Mouse (Mus musculus): ENCODE results near the gene Pik3ip1. TPM values are rescaled to one million over a fixed set of nuclear protein-coding genes. Genes with fewer than 3 reads are reported as not detected.

Pik3ip1 gene
- polyA plus RNA-seq, 1 experiment from 2014 or later = 10.1 TPM

DNA sequence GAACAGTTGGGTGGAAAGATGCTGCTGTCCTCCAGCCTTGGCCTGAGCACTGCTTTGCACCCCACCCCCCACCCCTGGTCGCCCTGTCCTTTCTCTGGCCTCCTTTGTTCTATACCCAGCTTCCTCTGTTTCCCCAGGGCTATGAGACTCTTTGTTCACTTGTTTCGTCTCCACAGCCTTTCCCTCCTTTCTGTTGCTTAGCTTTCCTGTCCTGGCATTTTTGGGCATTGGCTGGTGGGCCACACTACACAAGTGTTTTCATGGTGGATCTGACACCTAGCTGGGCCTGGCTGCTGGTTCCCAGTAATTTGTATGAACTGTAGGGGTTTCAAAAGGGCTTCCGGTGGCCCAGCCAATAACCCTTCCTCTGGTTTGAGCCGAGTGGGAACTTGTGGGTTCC lies 36.8 kb upstream of the Pik3ip1 start:
- H3K27ac ChIP-seq = no peak overlapping the region
- peaks cover 41% of the 10 kb centered on the region for H3K79me2 ChIP-seq (ENCODE audit: inconsistent target)
- no peak overlapping the region for H3K4me3 ChIP-seq (ENCODE audit: inconsistent target)
- H3K36me3 ChIP-seq (ENCODE audit: inconsistent target) = peaks cover 19% of the 10 kb centered on the region; the same call in 1 of the 2 replicates
- WGBS (ENCODE audit: missing documents) = 61% methylated on average over 4 of the region's 4 CpGs

DNA sequence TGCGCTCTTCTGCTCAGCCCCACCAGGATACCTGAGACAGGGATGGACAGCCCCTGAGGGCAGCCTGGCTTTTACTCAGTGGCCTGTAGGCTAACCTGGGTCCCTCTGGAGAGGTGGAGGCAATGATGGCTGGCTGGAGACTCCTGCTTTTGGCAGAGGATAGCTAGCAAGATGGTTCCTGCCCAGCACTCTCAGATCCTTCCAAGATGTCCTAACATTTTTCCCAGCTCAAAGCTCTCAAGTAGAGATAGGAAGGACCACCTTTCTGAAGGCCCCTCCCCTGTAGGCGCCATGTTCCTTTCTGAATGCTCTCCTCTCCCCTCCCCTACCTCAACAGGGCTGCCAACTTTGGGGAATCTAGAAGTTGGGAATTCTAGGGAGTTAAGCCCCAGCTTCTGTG lies 35.6 kb upstream of the Pik3ip1 start:
- peaks cover 29% of the 10 kb centered on the region; the same call in 1 of the 2 replicates for H3K36me3 ChIP-seq (ENCODE audit: inconsistent target)
- H3K79me2 ChIP-seq (ENCODE audit: inconsistent target) = peaks cover 41% of the 10 kb centered on the region
- 90% methylated on average over 2 of the region's 2 CpGs for WGBS (ENCODE audit: missing documents)
- no peak overlapping the region for H3K27ac ChIP-seq
- no peak overlapping the region for H3K4me3 ChIP-seq (ENCODE audit: inconsistent target)

DNA sequence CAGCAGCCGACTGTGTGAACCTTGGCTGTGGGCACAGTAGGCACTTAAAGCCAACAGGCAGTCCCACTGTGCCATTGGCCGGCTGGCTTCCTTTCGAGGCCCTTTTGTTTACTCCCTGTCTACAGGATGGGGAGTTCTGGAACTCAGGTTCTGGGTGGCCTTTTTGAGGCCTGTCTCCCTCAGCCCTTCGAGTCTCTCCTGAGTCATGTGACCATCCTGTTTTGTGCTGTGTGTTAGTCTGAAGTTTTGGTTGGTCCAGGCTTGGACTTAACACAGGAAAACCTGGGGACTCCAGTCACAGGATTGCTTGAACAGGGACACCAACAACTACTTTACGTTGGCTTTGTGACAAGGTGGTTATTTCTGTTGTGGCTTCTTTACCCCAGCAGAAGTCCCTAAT lies 34.1 kb upstream of the Pik3ip1 start:
- H3K79me2 ChIP-seq (ENCODE audit: inconsistent target) = peaks cover 37% of the 10 kb centered on the region
- peaks cover 38% of the 10 kb centered on the region; the same call in 1 of the 2 replicates for H3K36me3 ChIP-seq (ENCODE audit: inconsistent target)
- no peak overlapping the region for H3K4me3 ChIP-seq (ENCODE audit: inconsistent target)
- H3K27ac ChIP-seq = no peak overlapping the region
- WGBS (ENCODE audit: missing documents) = 67% methylated on average over 5 of the region's 5 CpGs

DNA sequence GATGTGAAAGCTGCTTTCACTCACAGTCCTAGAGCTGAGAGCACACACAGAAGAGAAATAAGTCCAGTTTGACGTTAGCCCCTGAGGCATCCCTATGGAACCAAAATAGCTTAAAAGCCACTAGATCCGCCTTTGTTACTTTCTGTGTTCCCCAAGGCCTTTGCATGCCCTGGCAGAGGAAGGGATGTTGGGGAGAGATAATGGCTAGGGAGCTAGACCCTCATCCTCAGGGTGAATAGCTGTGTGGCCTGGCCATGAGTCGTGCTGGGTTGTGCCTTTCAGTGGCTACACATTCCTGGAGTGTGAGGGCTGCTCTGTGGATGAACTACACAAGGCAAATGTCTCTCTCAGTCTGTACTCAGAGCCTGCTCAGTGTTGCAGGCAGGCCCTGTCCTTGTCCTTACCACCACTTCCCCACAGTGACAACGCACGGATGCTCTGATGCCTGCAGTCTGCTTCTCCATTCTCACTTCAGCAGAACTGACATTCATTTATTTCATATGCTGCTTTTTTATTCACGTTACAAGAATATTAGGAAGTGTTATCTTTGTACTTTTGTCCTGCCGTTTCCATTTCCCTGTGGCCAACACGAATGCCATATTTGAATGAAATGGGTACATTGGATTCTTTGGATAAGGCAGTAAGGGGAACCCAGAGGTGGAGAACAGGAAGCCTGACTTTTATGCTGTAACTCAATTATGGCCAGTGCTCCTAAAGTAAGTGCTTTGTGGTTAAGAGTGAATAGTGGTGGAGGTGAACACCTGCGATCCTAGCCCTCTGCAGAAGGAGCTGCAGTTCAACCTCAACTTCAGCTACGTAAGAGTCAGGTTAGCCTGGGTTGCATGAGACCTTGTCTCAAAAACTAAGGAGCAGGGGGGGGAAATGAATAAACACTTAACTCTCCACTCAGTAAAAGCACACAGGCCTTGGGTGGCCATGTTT lies 32.1 kb upstream of the Pik3ip1 start:
- H3K79me2 ChIP-seq (ENCODE audit: inconsistent target) = peaks cover 16% of the 10 kb centered on the region
- H3K4me3 ChIP-seq (ENCODE audit: inconsistent target) = no peak overlapping the region
- peaks cover 54% of the 10 kb centered on the region; the same call in 1 of the 2 replicates for H3K36me3 ChIP-seq (ENCODE audit: inconsistent target)
- no peak overlapping the region for H3K27ac ChIP-seq
- 25% methylated on average over 10 of the region's 10 CpGs for WGBS (ENCODE audit: missing documents)

DNA sequence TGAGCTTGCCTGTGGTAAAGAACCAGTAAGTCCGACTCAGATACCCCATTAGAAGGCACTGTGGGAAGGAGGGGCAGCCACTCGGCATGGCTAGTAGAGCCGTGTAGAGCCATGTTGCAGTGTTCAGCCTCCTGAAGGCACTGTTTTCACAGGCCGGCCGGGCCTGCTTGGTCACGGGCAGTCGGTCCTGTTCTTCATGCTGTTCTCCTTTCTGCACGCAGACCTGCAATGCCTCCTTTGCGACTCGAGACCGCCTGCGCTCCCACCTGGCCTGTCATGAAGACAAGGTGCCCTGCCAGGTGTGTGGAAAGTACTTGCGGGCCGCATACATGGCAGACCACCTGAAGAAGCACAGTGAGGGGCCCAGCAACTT lies 31.4 kb upstream of the Pik3ip1 start:
- H3K36me3 ChIP-seq (ENCODE audit: inconsistent target) = peaks cover 50% of the 10 kb centered on the region; the same call in 1 of the 2 replicates
- 85% methylated on average over 14 of the region's 14 CpGs for WGBS (ENCODE audit: missing documents)

DNA sequence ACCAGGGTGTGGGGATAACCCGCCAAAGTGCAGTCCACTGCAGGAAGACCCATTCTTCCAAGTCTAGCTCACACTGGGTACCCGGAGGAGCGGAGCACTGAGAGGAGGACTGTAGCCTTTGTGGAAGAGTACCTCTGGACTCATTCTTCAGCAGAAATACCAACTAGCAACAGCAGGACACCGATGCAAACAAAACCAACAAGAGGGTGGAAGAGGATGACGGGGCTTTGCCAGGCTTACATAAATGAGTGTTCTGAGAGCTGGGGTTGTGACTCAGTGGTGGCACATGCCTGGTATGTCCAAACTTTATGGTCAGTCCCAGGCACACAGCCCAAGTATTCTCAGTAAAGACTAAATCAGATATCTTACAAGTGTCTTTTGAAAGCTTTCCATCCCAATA lies 29.1 kb upstream of the Pik3ip1 start:
- Histone ChIP-seq H3K27ac (no peak overlapping the region), H3K79me2 (ENCODE audit: inconsistent target) (no peaks in the 10 kb centered on the region; the same call in 1 of the 2 replicates), H3K4me3 (ENCODE audit: inconsistent target) (no peak overlapping the region), H3K36me3 (ENCODE audit: inconsistent target) (peaks cover 49% of the 10 kb centered on the region; the same call in 1 of the 2 replicates)
- 84% methylated on average over 5 of the region's 5 CpGs for WGBS (ENCODE audit: missing documents)

More for the DNA sequence above, 31.4 kb upstream of the Pik3ip1 start:
- peaks cover 10% of the 10 kb centered on the region for H3K79me2 ChIP-seq (ENCODE audit: inconsistent target)
- no peak overlapping the region for H3K4me3 ChIP-seq (ENCODE audit: inconsistent target)
- no peak overlapping the region for H3K27ac ChIP-seq

DNA sequence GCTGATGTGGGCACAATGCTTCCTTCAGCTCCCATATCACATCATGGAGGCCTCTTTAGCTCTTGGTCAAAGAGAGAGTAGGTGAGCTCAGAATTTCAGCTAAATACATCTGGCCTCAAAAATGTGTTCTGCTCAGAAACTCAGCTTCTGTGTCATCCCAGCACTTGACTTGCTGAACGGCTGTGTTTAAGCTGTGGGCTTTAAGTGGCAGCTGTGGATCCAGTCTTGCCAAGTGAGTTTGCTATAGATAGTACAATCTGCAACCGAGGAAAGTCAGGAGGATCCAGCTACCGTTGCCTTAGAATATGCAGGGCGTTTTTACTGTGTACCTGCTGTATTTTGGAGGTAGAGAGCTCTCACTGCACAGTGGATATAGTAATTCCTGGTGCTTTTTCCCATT lies 27.8 kb upstream of the Pik3ip1 start:
- 98% methylated on average over 4 of the region's 4 CpGs for WGBS (ENCODE audit: missing documents)
- peaks cover 52% of the 10 kb centered on the region; the same call in 1 of the 2 replicates for H3K36me3 ChIP-seq (ENCODE audit: inconsistent target)
- H3K4me3 ChIP-seq (ENCODE audit: inconsistent target) = no peak overlapping the region
- H3K27ac ChIP-seq = no peak overlapping the region
- no peaks in the 10 kb centered on the region; the same call in 1 of the 2 replicates for H3K79me2 ChIP-seq (ENCODE audit: inconsistent target)

DNA sequence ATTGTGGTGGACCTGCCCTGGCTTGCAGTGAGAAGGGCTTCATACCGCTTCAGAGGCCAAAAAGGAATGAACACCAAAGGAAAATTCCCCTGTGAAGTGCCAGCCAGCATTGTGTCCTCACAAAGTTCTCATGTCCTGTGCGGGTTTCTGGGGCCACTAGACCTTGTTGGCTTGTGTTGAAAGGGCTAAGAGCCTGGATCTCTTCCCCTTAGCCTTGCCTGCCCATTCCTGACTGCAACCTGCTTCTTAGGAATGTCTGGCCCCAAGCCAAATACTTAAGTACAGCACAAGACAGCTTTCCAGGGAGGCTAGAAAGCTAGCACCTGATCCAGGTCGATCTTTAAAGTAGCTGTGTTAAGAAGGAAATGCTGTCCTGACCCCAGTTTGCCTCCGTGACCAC lies 27.4 kb upstream of the Pik3ip1 start:
- Histone ChIP-seq H3K36me3 (ENCODE audit: inconsistent target) (peaks cover 52% of the 10 kb centered on the region; the same call in 1 of the 2 replicates), H3K4me3 (ENCODE audit: inconsistent target) (no peak overlapping the region), H3K79me2 (ENCODE audit: inconsistent target) (no peaks in the 10 kb centered on the region; the same call in 1 of the 2 replicates), H3K27ac (no peak overlapping the region)
- WGBS (ENCODE audit: missing documents) = 74% methylated on average over 4 of the region's 4 CpGs

DNA sequence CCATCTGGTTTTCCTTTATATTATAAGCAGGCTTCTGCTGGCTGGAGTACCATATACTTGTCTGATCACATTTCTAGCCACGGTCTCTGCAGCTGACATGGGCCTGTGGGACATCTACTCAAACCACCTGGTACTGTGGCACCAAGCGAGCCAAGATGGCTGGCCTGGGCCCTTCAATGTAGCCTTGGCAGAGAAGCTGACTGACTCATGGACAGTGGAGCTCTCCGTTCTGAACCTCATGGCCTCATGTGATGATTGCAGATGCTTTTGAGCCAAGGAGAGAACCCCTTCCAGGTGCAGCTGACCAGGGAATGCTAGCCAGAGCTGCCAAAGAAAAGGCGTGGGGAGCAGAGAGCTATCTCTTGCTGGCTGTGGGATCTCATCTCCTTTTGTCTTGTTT lies 24.4 kb upstream of the Pik3ip1 start:
- 93% methylated on average over 4 of the region's 4 CpGs for WGBS (ENCODE audit: missing documents)
- Histone ChIP-seq H3K79me2 (ENCODE audit: inconsistent target) (no peaks in the 10 kb centered on the region; the same call in 1 of the 2 replicates), H3K27ac (no peak overlapping the region), H3K36me3 (ENCODE audit: inconsistent target) (peaks cover 45% of the 10 kb centered on the region; the same call in 1 of the 2 replicates), H3K4me3 (ENCODE audit: inconsistent target) (no peak overlapping the region)

DNA sequence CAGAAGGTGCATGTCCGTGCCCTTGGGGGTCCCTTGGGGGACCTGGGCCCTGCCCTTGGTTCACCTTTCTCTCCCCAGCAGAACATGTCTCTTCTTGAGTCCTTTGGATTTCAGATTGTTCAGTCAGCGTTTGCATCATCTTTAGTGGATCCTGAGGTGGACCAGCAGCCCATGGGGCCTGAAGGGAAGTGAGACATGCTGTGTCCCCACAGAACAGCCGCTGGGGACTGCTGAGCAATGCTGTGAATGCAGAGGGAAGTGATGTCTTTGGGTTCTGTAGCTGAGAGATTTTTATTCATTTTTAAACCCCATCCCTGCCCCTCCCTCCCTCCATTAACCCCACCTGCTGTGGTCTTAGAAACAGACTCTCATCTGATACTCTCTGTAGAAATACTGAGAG lies 22.3 kb upstream of the Pik3ip1 start:
- Histone ChIP-seq H3K36me3 (ENCODE audit: inconsistent target) (peaks cover 28% of the 10 kb centered on the region; the same call in 1 of the 2 replicates), H3K27ac (no peak overlapping the region), H3K4me3 (ENCODE audit: inconsistent target) (no peak overlapping the region), H3K79me2 (ENCODE audit: inconsistent target) (no peaks in the 10 kb centered on the region)
- 43% methylated on average over 3 of the region's 3 CpGs for WGBS (ENCODE audit: missing documents)

DNA sequence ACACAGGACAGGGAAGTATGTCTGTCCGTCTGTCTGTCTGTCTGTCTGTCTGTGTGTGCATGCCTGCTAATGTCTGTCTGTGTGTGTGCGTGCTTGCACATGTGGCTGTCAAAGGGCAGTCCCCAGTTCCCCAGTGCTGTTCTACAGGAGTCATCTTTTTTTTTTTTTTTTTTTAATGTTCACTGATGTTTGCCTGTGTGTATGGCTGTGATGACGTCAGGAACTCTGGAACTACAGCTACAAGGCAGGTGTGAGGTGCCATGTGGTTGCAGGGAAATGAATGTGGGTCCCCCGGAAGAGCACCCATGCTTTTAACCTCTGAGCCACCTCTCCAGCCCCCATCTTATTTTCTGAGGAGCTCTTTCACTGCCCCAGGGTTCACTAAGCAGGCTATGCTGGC lies 20.3 kb upstream of the Pik3ip1 start:
- Histone ChIP-seq H3K36me3 (ENCODE audit: inconsistent target) (peaks cover 20% of the 10 kb centered on the region; the same call in 1 of the 2 replicates), H3K4me3 (ENCODE audit: inconsistent target) (no peak overlapping the region), H3K79me2 (ENCODE audit: inconsistent target) (no peaks in the 10 kb centered on the region), H3K27ac (no peak overlapping the region)
- WGBS (ENCODE audit: missing documents) = 89% methylated on average over 4 of the region's 4 CpGs

DNA sequence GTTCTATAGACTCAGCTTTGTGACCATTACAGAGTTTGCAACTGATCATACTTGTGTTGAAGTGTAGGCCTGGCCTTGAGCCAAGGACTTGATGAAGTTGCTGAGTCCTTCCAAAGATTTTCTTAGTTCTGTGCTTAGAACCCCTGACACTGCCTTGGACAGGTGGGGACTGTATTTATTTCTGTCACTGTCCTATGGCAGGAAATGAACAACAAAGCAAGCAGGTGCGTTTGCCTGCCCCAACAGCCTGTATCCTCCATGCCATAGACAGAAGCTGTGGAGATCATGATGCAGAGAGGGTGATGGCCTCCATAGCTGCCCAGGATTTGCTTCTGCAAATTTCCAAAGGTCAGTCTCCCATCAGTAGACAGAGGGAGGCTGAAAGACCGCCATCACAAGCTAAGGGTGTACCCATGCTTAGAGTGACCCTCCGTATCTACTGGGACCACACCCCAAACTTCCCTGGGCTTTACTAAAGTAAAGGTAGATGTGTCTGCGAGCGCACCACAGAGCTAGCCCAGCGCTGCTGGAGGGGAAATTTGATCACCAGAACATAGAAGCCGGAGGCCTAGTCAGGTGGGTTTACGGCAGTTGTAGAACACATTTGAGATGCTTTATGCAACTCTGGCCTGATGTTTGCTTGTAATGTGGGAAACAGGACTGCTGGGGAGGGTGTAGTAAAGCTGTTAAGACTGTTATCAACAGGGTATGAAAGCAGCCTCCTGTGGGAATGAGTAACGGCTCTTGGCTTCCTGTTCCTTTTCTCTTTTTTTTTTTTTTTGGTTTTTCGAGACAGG lies 19.2 kb upstream of the Pik3ip1 start:
- no peak overlapping the region for H3K27ac ChIP-seq
- no peak overlapping the region for H3K4me3 ChIP-seq (ENCODE audit: inconsistent target)
- H3K79me2 ChIP-seq (ENCODE audit: inconsistent target) = no peaks in the 10 kb centered on the region
- 52% methylated on average over 8 of the region's 10 CpGs for WGBS (ENCODE audit: missing documents)
- peaks cover 14% of the 10 kb centered on the region; the same call in 1 of the 2 replicates for H3K36me3 ChIP-seq (ENCODE audit: inconsistent target)

DNA sequence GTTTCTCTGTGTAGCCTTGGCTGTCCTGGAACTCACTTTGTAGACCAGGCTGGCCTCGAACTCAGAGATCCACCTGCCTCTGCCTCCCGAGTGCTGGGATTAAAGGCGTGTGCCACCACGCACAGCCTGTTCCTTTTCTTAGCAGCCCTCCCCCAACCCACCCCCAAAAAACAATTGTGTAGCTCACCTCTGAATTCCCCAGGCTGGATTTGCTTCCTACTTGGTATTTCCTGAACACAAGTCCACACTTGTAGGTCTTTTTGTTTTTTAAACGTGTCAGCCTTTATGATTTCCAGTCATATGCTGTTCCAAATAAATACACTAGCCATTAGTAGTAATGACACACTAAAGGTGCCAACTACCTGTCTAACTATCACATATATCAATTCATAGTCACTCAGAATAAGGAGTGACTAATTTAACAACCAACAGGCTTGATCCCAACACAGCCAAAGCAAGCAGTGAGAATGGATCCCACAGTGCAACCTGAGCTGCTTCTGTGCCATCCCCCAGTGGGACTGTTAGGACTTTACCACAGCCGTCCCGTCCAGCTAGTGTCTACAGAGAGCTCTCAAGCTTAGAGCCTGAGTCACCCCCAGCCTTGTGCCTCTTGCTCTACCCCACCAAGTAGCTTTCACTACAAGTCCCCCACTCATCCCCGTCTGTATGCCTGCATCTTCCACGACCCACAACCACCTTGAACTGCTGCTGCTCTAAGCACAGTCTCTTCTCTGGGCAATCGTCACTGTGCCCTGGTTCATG lies 18.4 kb upstream of the Pik3ip1 start:
- H3K79me2 ChIP-seq (ENCODE audit: inconsistent target) = no peaks in the 10 kb centered on the region
- H3K4me3 ChIP-seq (ENCODE audit: inconsistent target) = no peak overlapping the region
- 63% methylated on average over 8 of the region's 10 CpGs for WGBS (ENCODE audit: missing documents)
- peaks cover 9% of the 10 kb centered on the region; the same call in 1 of the 2 replicates for H3K36me3 ChIP-seq (ENCODE audit: inconsistent target)
- H3K27ac ChIP-seq = no peak overlapping the region

DNA sequence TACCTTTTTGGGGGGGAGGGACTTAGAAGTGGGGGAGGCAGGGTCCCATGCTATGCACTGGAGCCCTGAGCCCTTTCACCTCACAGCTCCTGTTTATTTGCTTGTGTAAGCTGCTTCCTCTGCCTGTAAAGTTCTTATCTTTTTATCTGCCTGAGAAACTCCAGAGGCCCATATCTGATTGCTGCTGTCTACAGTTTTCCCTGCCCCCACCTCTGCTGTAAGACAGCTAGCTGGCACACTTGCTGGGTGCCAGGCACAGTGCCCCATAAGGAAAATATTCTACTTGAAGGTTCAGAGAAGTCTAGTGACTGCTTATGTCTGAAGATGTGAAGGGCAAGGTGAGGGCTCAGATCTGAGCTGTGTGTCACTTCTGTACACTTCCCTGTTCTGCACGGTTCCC lies 16.9 kb upstream of the Pik3ip1 start:
- WGBS (ENCODE audit: missing documents) = 30% methylated on average over 1 of the region's 1 CpGs
- no peak overlapping the region for H3K27ac ChIP-seq

More for the DNA sequence above, 16.9 kb upstream of the Pik3ip1 start:
- no peaks in the 10 kb centered on the region for H3K79me2 ChIP-seq (ENCODE audit: inconsistent target)
- H3K36me3 ChIP-seq (ENCODE audit: inconsistent target) = peaks cover 8% of the 10 kb centered on the region; the same call in 1 of the 2 replicates
- H3K4me3 ChIP-seq (ENCODE audit: inconsistent target) = no peak overlapping the region
